Mouse (Mus musculus): ENCODE measurements around the gene Gm11938.

The Gm11938 gene

DNA sequence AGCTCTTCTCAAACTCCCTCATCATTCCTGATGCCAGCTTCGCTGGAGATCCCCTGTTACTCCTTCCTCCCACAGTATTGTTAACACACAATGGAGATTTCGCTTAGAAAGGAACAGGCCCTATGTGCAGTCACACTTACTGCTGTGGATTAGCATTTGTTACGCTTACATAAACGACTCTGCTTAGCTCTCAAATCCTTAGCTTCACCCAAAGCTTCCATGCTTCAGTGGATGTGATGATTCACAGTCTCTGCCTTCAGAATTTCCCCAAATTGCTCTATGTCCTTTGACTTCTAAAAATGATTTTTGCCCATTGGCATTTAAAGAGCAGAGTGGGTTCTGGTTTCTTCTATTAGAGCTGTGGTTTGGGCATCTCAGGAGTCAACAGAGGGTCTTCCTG is 29.9 kb downstream of the Gm11938 start:
- DNase-seq: peak; percentile 35

DNA sequence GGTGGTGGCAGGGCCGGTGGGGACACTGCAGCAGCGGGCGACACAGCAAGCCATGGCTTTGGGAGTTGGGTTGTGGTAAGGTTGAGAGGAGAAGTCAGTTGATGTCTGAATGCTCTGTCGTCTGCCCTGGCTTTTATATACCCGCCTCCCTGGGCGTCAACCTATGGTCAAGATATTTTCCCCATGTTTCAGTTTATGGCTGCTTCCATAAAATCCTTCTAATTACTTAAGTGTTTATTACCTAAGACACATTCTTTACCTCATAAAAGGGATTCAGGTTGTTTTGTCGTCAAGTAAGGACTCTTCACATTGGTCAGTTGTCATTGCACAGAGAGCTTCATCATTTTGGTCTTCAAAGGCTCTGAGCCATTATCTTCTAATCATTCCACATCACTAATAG is 36.6 kb downstream of the Gm11938 start, which contains the start of gene Krtap3-1:
TSS of gene Krtap3-1 (minus strand) at position 101 of the 400 bp plus-strand sequence.
- DNase-seq: no peak

DNA sequence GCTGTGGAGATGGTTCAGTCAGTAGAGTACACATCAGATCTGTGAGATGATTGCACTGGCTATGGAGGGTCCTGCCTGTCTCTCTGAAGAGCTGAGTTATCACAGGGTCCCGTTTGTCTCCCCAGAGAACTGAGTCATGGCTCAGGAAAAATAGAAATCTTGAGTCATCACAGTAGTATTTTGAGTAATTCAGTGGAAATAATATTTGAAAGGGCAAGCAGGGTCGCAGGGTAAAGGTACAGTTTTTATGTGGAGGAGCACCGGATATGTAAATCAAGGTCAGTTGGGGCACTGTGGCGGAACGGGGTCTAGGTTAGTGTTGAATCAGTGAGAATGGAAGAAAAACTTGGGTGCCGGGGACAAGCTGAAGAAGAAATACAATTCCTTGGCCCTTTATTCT is 40.5 kb downstream of the Gm11938 start:
- DNase-seq: no peak

DNA sequence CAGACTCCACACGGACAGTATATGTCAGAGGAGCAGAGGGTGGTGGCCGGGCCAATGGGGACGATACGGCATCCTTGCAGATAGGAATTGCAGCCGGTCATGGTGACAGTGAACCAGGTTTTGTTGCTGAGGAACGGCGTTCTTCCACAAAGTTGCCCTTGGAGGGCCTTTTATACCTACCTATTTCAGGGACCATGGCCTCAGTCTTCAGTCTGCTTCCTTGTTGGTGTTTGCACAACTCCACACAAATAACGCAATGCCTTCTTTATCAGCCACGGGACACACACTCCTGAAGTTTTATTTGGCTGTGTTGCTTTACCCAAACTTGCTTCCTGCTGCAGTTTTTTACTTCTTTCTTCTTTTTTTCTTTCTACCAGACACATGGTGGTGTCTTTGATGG is 43.7 kb downstream of the Gm11938 start, which contains the start of gene Gm11939:
TSS of gene Gm11939 (minus strand) at position 101 of the 400 bp plus-strand sequence.
- no peak for DNase-seq

DNA sequence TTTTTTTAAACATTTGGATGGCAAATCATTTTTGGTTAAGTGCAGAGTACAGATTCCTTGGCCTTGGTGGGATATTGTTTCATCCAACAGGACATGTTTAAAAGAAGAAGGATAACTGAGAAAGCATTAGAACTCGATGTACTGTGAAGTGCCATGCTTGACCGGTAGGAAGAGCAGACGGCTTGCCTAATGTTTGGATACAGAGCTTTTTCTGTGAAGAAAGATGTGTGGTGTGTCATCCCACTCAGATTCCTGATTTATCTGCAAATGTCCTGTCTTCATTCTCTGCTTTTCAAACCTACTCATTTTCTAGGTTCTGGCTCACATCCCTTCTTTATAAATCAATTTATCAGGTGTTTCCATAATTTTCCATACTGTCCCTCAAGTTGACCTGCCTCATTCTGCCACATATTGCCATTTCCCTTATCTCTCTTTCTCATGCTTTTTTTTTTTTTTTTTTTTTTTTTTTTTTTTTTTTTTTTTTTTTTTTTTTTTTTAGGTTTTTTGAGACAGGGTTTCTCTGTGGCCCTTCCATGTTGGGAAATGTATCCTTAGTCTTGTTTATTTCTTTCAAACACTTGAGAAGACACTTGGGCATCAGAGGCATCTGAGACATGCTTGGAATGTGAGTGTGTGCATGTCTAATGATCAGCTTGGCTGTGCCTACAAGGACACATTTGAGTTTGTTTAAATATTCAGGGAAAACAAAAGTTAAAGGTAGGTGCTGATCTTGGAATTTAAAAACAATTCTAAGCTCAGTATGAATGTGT is 44.9 kb downstream of the Gm11938 start:
- peak; percentile 14 for DNase-seq

DNA sequence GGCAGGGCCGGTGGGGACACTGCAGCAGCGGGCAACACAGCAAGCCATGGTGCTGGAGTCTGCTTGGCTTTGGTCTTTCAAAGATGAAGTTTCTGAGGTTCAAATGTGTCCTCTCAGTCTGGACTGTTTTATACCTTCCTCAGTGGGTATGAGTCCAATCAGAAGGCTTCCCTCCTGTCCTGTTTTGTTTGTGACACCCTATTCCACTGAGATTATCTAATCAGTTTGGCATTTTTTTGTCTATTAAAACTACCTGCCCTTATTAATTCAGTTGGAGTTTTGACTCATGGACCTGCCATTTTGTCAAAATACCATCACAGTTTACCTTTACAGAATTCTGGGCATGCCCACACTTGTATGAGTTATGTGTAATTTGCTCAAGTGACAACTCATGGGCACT is 46.4 kb downstream of the Gm11938 start, which contains the start of gene Krtap3-2:
TSS of gene Krtap3-2 (minus strand) at position 101 of the 400 bp plus-strand sequence.
- no peak for DNase-seq

DNA sequence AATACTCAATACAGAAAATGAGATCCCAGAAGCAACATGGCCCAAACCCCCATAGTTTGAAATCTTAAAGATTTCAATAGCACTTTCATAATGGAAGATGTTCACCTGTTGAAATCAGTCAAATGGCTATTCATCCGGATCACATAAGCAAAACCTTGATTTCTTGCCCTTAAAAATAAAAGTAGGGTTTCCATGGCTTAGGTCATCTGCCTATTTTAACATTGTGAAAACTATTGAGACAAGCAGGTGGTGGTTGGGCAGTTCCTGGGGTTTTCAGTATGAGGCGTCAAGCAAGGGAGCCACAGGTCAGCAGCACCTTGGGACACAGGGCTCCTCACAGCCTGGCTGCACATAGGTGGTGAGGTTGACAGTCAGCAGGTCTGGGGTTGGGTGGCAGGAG is 46.9 kb downstream of the Gm11938 start:
- DNase-seq: no peak
